In genomic region chr14:31018860-31019291, GRCm38 (mm10) we compare ENCODE assay signal across 8 mouse cellular contexts. TPM values are rescaled to one million over a fixed set of nuclear protein-coding genes. Genes with fewer than 3 reads are reported as not detected.
DNase-seq lines count a peak whose midpoint lies in the region; ATAC-seq and TF ChIP-seq lines count a peak whose summit lies in the region.

TSS of gene Pbrm1 (plus strand) at chr14:31019138.
TSS of gene Gnl3 (minus strand) at chr14:31019152.

- peak; percentile 96 for ATAC-seq in hindbrain, postnatal 0 days
- peak; percentile 98 for ATAC-seq in megakaryocyte, adult 5-6 weeks (ENCODE audit: poor library complexity, severe bottlenecking)

- H3K27ac ChIP-seq in gastrocnemius, adult 2 months, result peak within 1 kb of the TSS; percentile 96
- peak within 1 kb of the TSS; percentile 98 for H3K27ac ChIP-seq in hindbrain, postnatal 0 days
- H3K27ac ChIP-seq in left cerebral cortex, adult 2 months, result peak within 1 kb of the TSS; percentile 81

- peak within 1 kb of the TSS; percentile 82 for H3K9ac ChIP-seq in hindbrain, postnatal 0 days (replicated peaks; ENCODE audit: low read length)

- H3K4me3 ChIP-seq in gastrocnemius, adult 2 months, result peak within 1 kb of the TSS; percentile 81
- H3K4me3 ChIP-seq in hindbrain, postnatal 0 days (ENCODE audit: low read length), result peak within 1 kb of the TSS; percentile 78
- H3K4me3 ChIP-seq in left cerebral cortex, adult 2 months, result peak within 1 kb of the TSS; percentile 92

- 0 out of 2 replicates have a peak, but pooled peaks have one; percentile 3 for TF ChIP-seq CTCF in gastrocnemius, adult 2 months (IDR thresholded peaks at IDR 0.05)
- TF ChIP-seq CTCF in hindbrain, postnatal 0 days (IDR thresholded peaks at IDR 0.05; ENCODE audit: low read depth), result peak; percentile 59
- peak; percentile 10 for TF ChIP-seq CTCF in left cerebral cortex, adult 2 months (IDR thresholded peaks at IDR 0.05)

- H3K9me3 ChIP-seq in hindbrain, postnatal 0 days (ENCODE audit: low read length), result no peaks in the 10 kb centered on the region

- intact Hi-C loops in gastrocnemius, adult 2 months (cut with DNase I), result loop anchor here (2.0 kb wide), 1 partner anchor 18 kb away; the partner anchor contains the start of genes Glt8d1 and Spcs1
- intact Hi-C loops in left cerebral cortex, adult 2 months (cut with DNase I), result loop anchor here (1.0 to 5.0 kb wide), 2 partner anchors 18 to 233 kb away; partner anchors contain the start of genes Bap1, Glt8d1, Phf7 and Spcs1

- peaks cover 21% of the 10 kb centered on the region for H3K36me3 ChIP-seq in hindbrain, postnatal 0 days (ENCODE audit: insufficient read depth, low read length)

- peak; percentile 85 for DNase-seq in WW6 (ENCODE audit: low read depth, low spot score)
- peak; percentile 94 to 98 for DNase-seq in cerebellum, postnatal 4 days (ENCODE audit: low spot score in 2 of 2)
- peak; percentile 99 for DNase-seq in gastrocnemius, adult 2 months
- peak; percentile 98 for DNase-seq in hindbrain, postnatal 0 days (ENCODE audit: low spot score)
- DNase-seq in left cerebral cortex, adult 2 months (ENCODE audit: extremely low spot score in 1 of 2, low spot score in 2 of 2), result peak; percentile 98
- peak; percentile 96 to 98 for DNase-seq in right cerebral cortex, adult 2 months (ENCODE audit: low spot score in 2 of 2)
- DNase-seq in urinary bladder, postnatal 14 days (ENCODE audit: low spot score), result peak; percentile 98

- under 1% methylated on average over 36 of the region's 53 CpGs for WGBS in hindbrain, postnatal 0 days

- peak within 1 kb of the TSS; percentile 80 for H3K4me2 ChIP-seq in hindbrain, postnatal 0 days (ENCODE audit: low read depth, low read length)

- peaks cover 16% of the 10 kb centered on the region for H3K4me1 ChIP-seq in hindbrain, postnatal 0 days (ENCODE audit: insufficient read depth, low read length)

- H3K27me3 ChIP-seq in hindbrain, postnatal 0 days (ENCODE audit: insufficient read depth, low read length), result no peaks in the 10 kb centered on the region

RNA-seq across cellular contexts. Expression of gene Pbrm1, which starts in this region (rescaled TPM):
- total RNA-seq in gastrocnemius, adult 2 months (2021), result 10 to 100 TPM; 45.3 to 49.8 TPM
- total RNA-seq in hindbrain, postnatal 0 days (2014; rRNA removed), result 43.2 and 43.4 TPM in 2 replicates
- 80.2 and 83.8 TPM in 2 replicates for polyA plus RNA-seq in hindbrain, postnatal 0 days (2015; fragmentation: Nextera tagmentation; extraction: Ambion mirVana)
- total RNA-seq in left cerebral cortex, adult 2 months (2021), result 10 to 100 TPM; 56.9 to 58.0 TPM
- 73.6 and 77.6 TPM in 2 replicates for total RNA-seq in megakaryocyte, adult 5-6 weeks (2015)
- total RNA-seq in megakaryocyte, adult 5-6 weeks (2017), result 63.1 and 71.9 TPM in 2 replicates

RNA-seq across cellular contexts. Expression of gene Gnl3, which starts in this region (rescaled TPM):
- total RNA-seq in gastrocnemius, adult 2 months (2021), result 10 to 100 TPM; 28.4 to 33.4 TPM
- 26.6 and 28.4 TPM in 2 replicates for total RNA-seq in hindbrain, postnatal 0 days (2014; rRNA removed)
- 63.9 and 66.3 TPM in 2 replicates for polyA plus RNA-seq in hindbrain, postnatal 0 days (2015; fragmentation: Nextera tagmentation; extraction: Ambion mirVana)
- total RNA-seq in left cerebral cortex, adult 2 months (2021), result 10 to 100 TPM; 50.5 to 51.0 TPM
- total RNA-seq in megakaryocyte, adult 5-6 weeks (2015), result 45.8 and 55.3 TPM in 2 replicates
- 48.6 and 60.6 TPM in 2 replicates for total RNA-seq in megakaryocyte, adult 5-6 weeks (2017)

Comparison
In these comparisons a context has a peak if more than half of its experiments do, and no peak if none do; other contexts are left out.
1. Peak in every context shown above with its lines: DNase-seq, ATAC-seq, H3K4me3 ChIP-seq and H3K27ac ChIP-seq.
2. CTCF ChIP-seq: peak in every context shown above with its lines; median percentile 59 in hindbrain, postnatal 0 days; 10 in left cerebral cortex, adult 2 months; 3 in gastrocnemius, adult 2 months.